Mouse (Mus musculus) c-Kit-positive CD71-negative TER-119-negative erythroid progenitor cells, embryonic 14.5 days (primary cell): ENCODE measurements at regions not wholly inside any gene's neighbourhood (a gene's known extent, or its start where the extent isn't known, plus 50 kb on each side); places are given as distances from the start of the nearest gene placed in this dataset.

Source experiments
- DNase-seq: peaks from one replicate; pipeline ENCODE4 v3.0.0-alpha.2; 2013; ENCODE audit warnings: low read depth

DNA sequence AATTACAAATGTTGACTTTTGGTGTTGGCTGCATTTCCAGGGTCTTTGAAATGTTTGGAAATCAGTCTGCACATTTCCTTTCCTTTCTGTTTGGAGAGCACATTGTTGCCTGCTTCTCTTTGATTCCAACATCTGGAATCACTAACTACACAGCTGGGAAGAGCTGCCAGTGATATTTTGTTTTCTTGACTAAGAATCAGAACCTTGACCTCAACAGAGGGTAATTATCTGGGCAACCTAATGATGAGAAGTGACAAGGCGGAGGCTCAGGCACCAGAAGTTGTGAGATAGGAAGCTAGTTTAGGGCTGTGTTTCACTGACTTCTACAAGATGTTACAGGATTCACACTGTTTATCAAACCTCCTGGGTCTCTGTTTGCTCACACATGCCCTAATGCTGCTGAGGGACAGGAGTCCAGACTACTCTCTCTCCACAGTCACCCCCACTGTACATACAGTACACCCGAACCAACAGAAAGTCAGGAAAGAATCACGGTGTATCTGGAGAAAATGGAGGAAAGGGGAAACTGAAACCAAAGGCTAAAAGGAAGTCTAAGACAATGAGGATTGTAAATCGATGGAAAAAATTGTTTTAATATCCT is 359.8 kb downstream of the Rnd3 start:
- no peak for DNase-seq

DNA sequence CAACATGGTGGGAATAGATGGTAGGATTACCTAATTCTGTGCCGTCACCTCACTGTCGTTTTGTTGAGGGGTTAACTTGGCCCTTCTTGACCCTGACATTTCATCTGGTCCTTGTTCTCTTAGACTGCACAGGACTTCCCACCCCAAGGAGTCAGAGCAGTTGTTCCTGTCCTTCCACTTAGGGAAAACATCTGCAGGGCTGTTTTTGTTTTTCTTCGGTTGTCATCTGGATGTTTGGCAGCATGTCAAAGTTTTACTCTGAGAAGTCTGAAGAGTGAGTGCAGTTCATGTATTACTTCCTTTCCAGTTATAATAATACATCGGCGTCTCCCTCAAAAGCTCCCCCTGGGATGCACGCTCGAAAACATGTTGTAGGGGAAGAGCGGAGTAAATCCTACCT is 376.8 kb downstream of the Rnd3 start:
- DNase-seq = no peak

DNA sequence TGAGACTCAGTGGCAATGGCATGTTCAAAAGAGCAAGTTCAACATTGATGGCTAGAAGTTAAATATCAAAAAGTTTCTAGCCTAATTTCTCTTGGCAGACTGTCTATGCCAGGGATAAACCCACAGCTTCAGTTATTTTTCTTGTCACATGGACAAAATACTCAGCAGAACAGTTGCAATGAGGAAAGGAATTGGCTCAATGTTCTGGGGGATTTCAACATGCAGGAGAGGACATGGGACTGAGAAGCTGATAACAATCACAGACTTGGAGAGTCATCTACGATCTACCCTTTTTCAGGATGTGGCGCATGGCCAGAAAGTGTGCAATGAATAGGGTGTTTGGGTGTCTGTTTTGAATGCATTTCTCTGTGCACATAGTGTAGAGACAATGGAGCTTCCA is 389.9 kb downstream of the Rnd3 start:
- DNase-seq = no peak

DNA sequence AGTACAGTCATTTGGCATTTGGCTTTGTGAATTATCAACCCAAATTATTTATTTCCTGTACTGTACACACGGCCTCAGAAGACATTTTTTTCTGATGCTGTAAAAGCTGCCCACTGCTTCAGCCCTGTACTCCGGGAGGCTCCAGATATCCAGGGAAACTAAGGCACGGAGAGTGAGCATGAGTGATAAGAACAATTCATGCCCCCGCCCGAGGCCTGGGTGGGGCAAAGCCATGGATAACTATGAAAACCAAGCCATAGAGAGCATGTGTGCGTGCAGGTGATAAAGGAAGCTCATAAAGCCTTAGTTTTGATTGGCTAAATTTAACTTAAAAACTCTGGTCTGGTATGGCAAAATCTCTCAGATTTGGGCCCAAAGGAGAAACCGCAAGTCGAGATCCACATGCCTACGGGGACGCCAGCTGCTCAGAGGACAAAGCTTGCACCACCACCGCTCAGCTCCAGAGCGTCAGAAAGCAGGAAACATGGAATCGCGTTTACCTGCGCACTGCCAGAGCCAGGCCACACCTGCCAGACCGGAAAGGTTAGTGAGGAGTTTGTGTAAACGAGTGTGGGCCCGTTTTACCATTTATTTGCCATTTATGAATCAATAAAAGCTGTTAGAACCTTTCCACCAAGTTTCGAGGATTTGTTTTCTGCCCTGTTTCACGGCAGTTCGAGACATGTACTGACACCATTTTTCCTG is 390.9 kb downstream of the Rnd3 start:
- no peak for DNase-seq

DNA sequence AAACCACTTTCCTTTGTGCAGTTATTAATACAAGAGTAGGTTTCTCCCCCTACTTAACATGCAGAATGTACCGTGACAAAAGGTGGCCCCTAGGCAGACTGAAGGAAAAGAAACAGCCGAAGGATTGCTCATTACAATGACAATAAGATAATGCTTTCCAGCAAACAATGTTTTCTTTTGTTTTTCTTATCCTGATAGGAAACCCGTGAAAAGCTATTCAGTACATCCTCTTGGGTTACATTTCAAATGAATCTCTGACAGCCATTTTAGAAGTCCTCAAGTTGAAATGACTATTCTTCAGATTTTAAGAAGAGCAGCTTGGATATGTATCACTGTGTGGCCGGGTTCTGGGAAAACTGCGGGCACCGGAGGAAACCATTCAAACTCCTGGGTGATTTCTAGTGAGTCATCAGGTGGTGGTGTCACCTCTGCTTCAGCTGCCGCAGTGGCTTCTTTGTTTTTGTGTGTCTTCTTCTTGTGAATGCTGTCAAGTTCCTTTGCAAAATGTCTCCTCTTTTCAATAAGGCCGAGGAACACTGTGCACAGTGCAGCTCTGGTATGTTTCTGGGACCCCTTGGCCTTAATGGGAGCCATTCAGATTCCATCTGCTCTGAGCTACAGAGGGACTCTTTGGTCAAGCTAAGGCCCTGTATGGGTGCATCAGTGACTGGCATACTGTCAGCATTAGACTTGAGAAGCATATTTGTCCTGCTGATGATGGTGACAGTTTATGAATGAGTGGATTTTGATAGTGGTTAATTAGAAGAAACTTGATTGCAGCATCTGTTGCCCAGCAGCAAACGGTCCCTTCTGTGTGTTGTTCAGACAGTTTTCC is 393.1 kb downstream of the Rnd3 start:
- DNase-seq = no peak

GRCm38 (mm10) chr2:50755160-50755559 is 393.8 kb downstream of the Rnd3 start:
- no peak for DNase-seq

DNA sequence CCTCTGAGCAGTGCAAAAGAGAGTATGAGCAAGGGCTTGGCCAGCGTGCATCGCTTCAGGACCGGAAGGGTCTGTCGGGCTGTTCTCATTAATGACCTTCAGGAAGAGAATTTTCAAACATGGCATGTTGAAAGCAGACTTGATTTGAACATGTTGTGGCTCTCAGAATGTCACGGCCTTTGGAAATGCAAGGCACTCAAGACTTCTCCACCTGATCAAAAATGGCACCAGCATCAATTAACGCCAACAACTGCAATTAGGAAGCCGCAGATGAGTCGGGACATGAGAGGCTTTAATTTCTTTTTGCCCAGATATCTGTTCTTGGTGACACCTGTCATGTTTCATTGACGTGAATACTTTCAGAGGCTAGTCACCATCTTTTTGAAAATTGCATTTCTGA is 396.5 kb downstream of the Rnd3 start:
- DNase-seq = no peak

- DNase-seq = no peak
These were observed 398.1 kb downstream of the Rnd3 start for GRCm38 (mm10) chr2:50750799-50751198.

GRCm38 (mm10) chr2:50744625-50745214 is 404.2 kb downstream of the Rnd3 start:
- DNase-seq = no peak

- no peak for DNase-seq
These were observed 405.1 kb downstream of the Rnd3 start for GRCm38 (mm10) chr2:50743785-50744258.

GRCm38 (mm10) chr2:50742421-50742820 is 406.5 kb downstream of the Rnd3 start:
- DNase-seq = no peak

DNA sequence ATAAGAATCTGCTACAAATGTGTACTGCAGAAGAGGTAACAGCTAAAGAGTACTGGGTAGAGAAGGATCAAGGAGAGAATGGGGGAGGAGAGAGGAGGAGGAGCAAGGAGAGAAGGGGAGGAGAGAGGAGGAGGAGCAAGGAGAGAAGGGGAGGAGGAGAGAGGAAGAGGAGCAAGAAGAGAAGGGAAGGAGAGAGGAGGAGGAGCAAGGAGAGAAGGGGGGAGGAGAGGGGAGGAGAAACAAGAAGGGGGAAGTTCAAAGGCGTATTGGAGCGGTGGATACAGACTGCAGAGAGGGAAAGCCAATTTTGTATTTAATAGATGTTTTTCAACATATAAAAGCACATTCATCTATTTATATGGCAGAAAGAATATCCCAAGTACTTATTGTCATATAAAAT is 407.6 kb downstream of the Rnd3 start:
- DNase-seq = no peak

- DNase-seq = no peak
These were observed 409.3 kb downstream of the Rnd3 start for GRCm38 (mm10) chr2:50739599-50739979.

GRCm38 (mm10) chr2:50738936-50739598 is 409.8 kb downstream of the Rnd3 start:
- no peak for DNase-seq

- no peak for DNase-seq
These were observed 411.2 kb downstream of the Rnd3 start for GRCm38 (mm10) chr2:50737706-50738105.

GRCm38 (mm10) chr2:50735029-50735428 is 413.9 kb downstream of the Rnd3 start:
- no peak for DNase-seq

DNA sequence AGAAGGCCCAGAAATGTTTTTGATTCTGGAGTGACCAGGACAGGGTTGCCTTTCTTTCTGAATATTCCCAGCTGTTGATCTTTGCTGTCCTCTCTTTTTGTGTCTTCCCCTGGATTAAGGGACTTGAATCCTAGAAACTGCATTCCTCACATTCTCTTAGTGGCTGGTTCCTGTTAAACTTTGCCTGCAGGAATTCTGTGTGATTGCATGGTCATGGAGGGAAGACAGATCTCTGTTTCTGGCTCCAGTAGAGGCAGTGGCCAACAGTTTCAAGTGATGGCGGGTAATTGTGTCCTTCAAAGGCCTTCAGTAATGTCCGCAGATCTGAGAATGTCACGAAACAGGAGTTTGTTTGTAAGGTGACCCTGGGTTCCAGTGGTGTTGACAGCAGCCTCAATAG is 410.1 kb upstream of the Mmadhc start:
- no peak for DNase-seq

DNA sequence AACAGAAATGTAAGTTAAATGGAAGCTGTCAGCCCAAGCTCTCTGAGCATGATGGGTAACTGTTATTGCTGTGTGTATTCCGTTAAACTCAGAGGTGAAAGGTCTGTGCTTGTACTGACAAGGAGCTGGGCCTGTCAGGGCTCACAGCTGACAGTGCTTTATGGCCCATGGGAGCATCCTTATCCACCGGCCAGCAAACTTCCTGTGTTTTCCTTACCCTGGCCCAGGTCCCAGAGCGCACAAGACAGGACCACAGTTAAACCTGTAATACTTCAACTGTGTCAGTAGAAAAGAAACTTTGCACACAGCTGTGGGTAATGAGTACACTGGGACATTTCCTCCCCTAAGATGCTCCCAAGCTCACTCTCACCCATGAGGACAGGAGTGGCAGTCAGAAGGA is 407.7 kb upstream of the Mmadhc start:
- DNase-seq = no peak

DNA sequence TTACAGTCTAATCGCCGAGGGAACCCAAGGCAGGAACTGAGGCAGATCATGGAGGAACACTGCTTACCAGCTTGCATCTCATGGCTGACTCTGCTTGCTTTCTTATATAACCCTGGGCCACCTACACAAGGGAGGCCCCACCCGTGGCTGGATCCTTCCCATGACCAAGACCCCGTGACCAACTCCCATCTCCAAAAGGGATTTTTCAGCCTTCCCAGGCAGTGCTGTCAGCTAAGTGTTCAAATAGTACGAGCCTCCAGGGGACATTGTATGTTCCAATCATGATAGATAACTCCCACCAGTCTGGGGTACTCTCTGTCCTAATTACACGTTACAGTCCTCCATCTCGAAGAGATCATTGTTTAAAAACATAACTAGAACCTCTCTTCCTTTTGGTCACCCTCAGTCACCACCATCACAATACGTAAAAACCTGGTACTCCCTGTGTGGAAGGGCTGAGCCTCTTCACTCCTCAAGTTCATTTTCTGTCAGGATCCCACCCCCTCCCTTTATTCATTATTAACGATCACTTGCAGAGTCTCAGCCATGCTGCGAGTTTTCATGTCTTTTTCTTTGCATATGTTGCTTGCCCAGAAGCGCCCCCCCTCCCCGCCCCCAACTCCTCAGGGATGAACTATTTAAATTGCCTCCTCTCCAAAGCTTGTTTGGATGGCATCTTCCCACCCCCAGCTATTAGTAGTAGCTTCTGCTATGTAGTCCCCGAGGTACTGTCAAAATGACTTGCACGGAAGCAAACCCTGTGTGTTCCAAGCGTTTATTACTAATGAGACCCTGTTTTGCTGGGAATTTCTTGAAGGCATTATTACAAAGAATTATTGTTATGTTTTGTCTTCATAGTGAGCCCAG is 406.2 kb upstream of the Mmadhc start:
- DNase-seq = no peak

DNA sequence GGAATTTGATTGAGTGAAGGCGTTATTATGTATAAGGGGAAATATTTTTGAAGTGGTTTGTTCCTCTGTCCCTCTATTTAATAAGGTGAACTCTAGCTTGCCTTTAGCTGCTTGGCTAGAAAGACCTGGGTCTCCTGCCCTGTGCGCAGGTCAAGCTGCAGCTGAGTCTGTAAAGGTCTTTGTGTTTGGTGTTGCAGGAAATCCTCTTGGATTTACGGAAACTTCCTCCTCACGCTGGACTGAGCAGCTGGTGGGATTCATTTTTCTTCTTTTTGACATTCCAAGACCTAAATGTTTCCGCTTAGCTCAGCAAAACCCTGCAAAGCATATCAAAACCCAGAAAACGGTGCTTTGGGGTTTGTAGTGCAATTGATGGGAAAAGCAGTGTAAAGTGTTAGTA is 402.2 kb upstream of the Mmadhc start:
- no peak for DNase-seq

DNA sequence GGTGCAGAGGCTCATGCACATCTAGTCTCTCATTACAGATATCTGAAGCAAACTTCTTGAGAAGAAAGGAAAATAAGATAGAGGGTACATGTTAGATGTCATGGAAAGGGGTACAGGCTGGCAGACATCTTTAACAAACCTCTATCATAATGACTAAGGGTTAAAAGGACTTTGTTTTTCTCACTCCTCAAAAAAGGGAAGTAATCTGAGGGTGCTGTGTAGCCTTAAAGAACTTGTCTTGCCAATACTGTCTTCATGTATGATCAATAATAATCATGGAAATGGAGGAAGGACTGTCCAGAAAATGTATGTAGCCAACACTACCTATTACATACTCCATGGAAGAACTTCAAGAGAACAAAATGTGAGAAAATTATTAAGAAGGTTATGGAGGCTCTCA is 400.0 kb upstream of the Mmadhc start:
- no peak for DNase-seq
